Mouse (Mus musculus): Measurements from ENCODE around the gene Olfr1082. TPM values are rescaled to one million over a fixed set of nuclear protein-coding genes. Genes with fewer than 3 reads are reported as not detected.

Olfr1082 gene
- polyA plus RNA-seq (2014; fragmentation: Illumina TruSeq; extraction: RNeasy Lipid Tissue Mini Kit (QIAGEN cat#74804); ENCODE audit: low read depth, low replicate concordance) = not detected

DNA sequence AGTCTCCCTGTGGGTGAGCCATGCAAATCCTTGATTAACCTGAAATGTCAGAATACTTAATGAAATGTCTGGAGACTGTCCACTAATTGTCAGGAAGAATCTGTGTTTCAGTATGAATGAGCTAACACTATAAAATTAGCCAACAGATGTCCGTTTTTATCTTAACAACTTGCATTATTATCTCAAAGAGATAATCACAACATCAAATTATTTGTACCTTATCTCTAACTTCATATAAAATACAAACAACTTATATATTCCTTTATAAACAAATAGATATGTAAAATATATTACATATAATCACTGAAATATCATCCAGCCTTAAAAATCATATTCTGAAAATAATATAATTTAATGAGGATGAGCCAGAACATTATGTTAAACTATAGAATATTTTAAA lies at the start of gene Olfr1082:
Gene Olfr1082, minus strand, starts transcription at position 101 of the 400 bp plus-strand sequence.

DNA sequence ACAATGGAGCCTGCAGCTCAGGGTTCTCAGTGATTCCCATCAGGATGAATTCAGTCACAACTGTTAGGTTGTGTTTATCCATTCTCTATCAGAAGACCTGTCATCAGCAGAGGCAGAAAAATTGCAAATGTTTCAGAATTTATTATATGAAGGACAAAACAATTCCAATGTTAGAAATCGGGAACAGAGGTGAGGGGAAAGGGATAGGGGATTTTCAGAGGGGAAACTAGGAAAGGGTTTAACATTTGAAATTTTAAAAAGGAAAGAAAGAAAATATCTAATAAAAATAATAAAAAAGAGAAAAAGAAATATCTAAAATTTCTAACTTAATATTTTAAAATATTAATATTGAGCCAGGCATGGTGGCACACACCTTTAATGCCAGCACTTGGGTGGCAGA lies 40.9 kb upstream of the Olfr1082 start, which contains the start of gene Olfr1084:
Gene Olfr1084, minus strand, starts transcription at position 101 of the 400 bp plus-strand sequence.

DNA sequence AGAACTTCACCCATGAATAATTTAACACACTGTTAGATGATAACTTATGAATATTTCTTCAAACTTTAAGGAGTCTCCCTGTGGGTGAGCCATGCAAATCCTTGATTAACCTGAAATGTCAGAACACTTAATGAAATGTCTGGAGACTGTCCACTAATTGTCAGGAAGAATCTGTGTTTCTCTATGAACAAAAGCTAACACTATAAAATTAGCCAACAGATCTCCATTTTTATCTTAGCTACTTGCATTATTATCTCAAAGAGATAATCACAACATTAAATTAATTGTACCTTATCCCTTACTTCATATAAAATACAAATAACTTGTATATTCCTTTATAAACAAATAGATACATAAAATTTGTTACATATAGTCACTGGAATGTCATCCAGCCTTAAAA lies 40.6 kb downstream of the Olfr1082 start, which contains the start of gene Olfr1080:
Gene Olfr1080, minus strand, starts transcription at position 101 of the 400 bp plus-strand sequence.

Other genes starting within 250 kb of the Olfr1082 start
- not detected for gene Olfr1055, start 248.7 kb downstream of the Olfr1082 start, polyA plus RNA-seq (2014; fragmentation: Illumina TruSeq; extraction: RNeasy Lipid Tissue Mini Kit (QIAGEN cat#74804); ENCODE audit: low read depth, low replicate concordance)
- not detected for gene Olfr1056, start 236.5 kb downstream of the Olfr1082 start, polyA plus RNA-seq (2014; fragmentation: Illumina TruSeq; extraction: RNeasy Lipid Tissue Mini Kit (QIAGEN cat#74804); ENCODE audit: low read depth, low replicate concordance)
- not detected for gene Olfr1057, start 220.6 kb downstream of the Olfr1082 start, polyA plus RNA-seq (2014; fragmentation: Illumina TruSeq; extraction: RNeasy Lipid Tissue Mini Kit (QIAGEN cat#74804); ENCODE audit: low read depth, low replicate concordance)
- not detected for gene Olfr1058, start 210.4 kb downstream of the Olfr1082 start, polyA plus RNA-seq (2014; fragmentation: Illumina TruSeq; extraction: RNeasy Lipid Tissue Mini Kit (QIAGEN cat#74804); ENCODE audit: low read depth, low replicate concordance)
- not detected for gene Olfr1061, start 184.9 kb downstream of the Olfr1082 start, polyA plus RNA-seq (2014; fragmentation: Illumina TruSeq; extraction: RNeasy Lipid Tissue Mini Kit (QIAGEN cat#74804); ENCODE audit: low read depth, low replicate concordance)
- not detected for gene Olfr1062, start 172.2 kb downstream of the Olfr1082 start, polyA plus RNA-seq (2014; fragmentation: Illumina TruSeq; extraction: RNeasy Lipid Tissue Mini Kit (QIAGEN cat#74804); ENCODE audit: low read depth, low replicate concordance)
- gene Olfr1065, start 148.4 kb downstream of the Olfr1082 start, polyA plus RNA-seq (2014; fragmentation: Illumina TruSeq; extraction: RNeasy Lipid Tissue Mini Kit (QIAGEN cat#74804); ENCODE audit: low read depth, low replicate concordance) = not detected
- not detected for gene Olfr1066, start 142.7 kb downstream of the Olfr1082 start, polyA plus RNA-seq (2014; fragmentation: Illumina TruSeq; extraction: RNeasy Lipid Tissue Mini Kit (QIAGEN cat#74804); ENCODE audit: low read depth, low replicate concordance)
- not detected for gene Olfr228, start 111.6 kb downstream of the Olfr1082 start, polyA plus RNA-seq (2014; fragmentation: Illumina TruSeq; extraction: RNeasy Lipid Tissue Mini Kit (QIAGEN cat#74804); ENCODE audit: low read depth, low replicate concordance)
- gene Olfr1076, start 90.5 kb downstream of the Olfr1082 start, polyA plus RNA-seq (2014; fragmentation: Illumina TruSeq; extraction: RNeasy Lipid Tissue Mini Kit (QIAGEN cat#74804); ENCODE audit: low read depth, low replicate concordance) = not detected
- not detected for gene Olfr1079, start 56.5 kb downstream of the Olfr1082 start, polyA plus RNA-seq (2014; fragmentation: Illumina TruSeq; extraction: RNeasy Lipid Tissue Mini Kit (QIAGEN cat#74804); ENCODE audit: low read depth, low replicate concordance)
- not detected for gene Olfr1080, start 40.7 kb downstream of the Olfr1082 start, polyA plus RNA-seq (2014; fragmentation: Illumina TruSeq; extraction: RNeasy Lipid Tissue Mini Kit (QIAGEN cat#74804); ENCODE audit: low read depth, low replicate concordance)
- not detected for gene Olfr1084, start 40.8 kb upstream of the Olfr1082 start, polyA plus RNA-seq (2014; fragmentation: Illumina TruSeq; extraction: RNeasy Lipid Tissue Mini Kit (QIAGEN cat#74804); ENCODE audit: low read depth, low replicate concordance)
- not detected for gene Olfr1085, start 63.1 kb upstream of the Olfr1082 start, polyA plus RNA-seq (2014; fragmentation: Illumina TruSeq; extraction: RNeasy Lipid Tissue Mini Kit (QIAGEN cat#74804); ENCODE audit: low read depth, low replicate concordance)
- gene Olfr1086, start 81.1 kb upstream of the Olfr1082 start, polyA plus RNA-seq (2014; fragmentation: Illumina TruSeq; extraction: RNeasy Lipid Tissue Mini Kit (QIAGEN cat#74804); ENCODE audit: low read depth, low replicate concordance) = not detected
- not detected for gene Olfr1087, start 99.4 kb upstream of the Olfr1082 start, polyA plus RNA-seq (2014; fragmentation: Illumina TruSeq; extraction: RNeasy Lipid Tissue Mini Kit (QIAGEN cat#74804); ENCODE audit: low read depth, low replicate concordance)
- not detected for gene Olfr1089, start 134.7 kb upstream of the Olfr1082 start, polyA plus RNA-seq (2014; fragmentation: Illumina TruSeq; extraction: RNeasy Lipid Tissue Mini Kit (QIAGEN cat#74804); ENCODE audit: low read depth, low replicate concordance)
- not detected for gene Olfr1090, start 160.0 kb upstream of the Olfr1082 start, polyA plus RNA-seq (2014; fragmentation: Illumina TruSeq; extraction: RNeasy Lipid Tissue Mini Kit (QIAGEN cat#74804); ENCODE audit: low read depth, low replicate concordance)
- gene Olfr1093, start 183.5 kb upstream of the Olfr1082 start, polyA plus RNA-seq (2014; fragmentation: Illumina TruSeq; extraction: RNeasy Lipid Tissue Mini Kit (QIAGEN cat#74804); ENCODE audit: low read depth, low replicate concordance) = not detected
- gene Olfr141, start 211.1 kb upstream of the Olfr1082 start, polyA plus RNA-seq (2014; fragmentation: Illumina TruSeq; extraction: RNeasy Lipid Tissue Mini Kit (QIAGEN cat#74804); ENCODE audit: low read depth, low replicate concordance) = not detected
- gene Olfr1094, start 225.7 kb upstream of the Olfr1082 start, polyA plus RNA-seq (2014; fragmentation: Illumina TruSeq; extraction: RNeasy Lipid Tissue Mini Kit (QIAGEN cat#74804); ENCODE audit: low read depth, low replicate concordance) = not detected

Data from adrenal gland, adult 10 weeks (tissue).